Mouse (Mus musculus) left cerebral cortex, adult 2 months (tissue): ENCODE measurements around the gene Slfn5. TPM values are rescaled to one million over a fixed set of nuclear protein-coding genes. Genes with fewer than 3 reads are reported as not detected.
"Not testable (repeated sequence)": the region's sequence is repeated elsewhere in the genome, so short reads cannot be mapped to it uniquely, and the experiment has no call there.

Source experiments
- DNase-seq, 2 experiments: peaks; one replicate each; pipeline ENCODE4 v3.0.0; 2021 to 2022; ENCODE audit warnings: low spot score in 2 of 2, mixed read lengths in 1 of 2; ENCODE audit errors: extremely low spot score in 1 of 2
- H3K27ac ChIP-seq: fragments of 200-600 bp; 2 replicates; pipeline ENCODE4 v1.8.1; 2022
- H3K4me3 ChIP-seq: fragments of 200-600 bp; 2 replicates; pipeline ENCODE4 v1.8.1; 2022
- CTCF ChIP-seq: fragments of 200-600 bp; IDR thresholded peaks from 2 replicates; pipeline ENCODE4 v1.8.1; 2022; ENCODE audit warnings: antibody characterized with exemption, mild to moderate bottlenecking, moderate library complexity
- intact Hi-C: fragments of 180-260 bp; cut with DNase I; formaldehyde crosslinking; loops from one replicate; pipeline ENCODE4 v1.15.1; 2025
- microRNA-seq, 2 experiments: library from miRNA; unstranded; fragments of <30 nt; microRNA quantifications; one replicate each; pipeline ENCODE4 v1.2.0; 2021
- total RNA-seq, 2 experiments: library from RNA; stranded (reverse); gene quantifications; 2 replicates each; pipeline ENCODE4 v1.2.3; 2021

Gene Slfn5
- total RNA-seq, 2 experiments from 2014 or later, result 2.7 to 5.5 TPM

DNA sequence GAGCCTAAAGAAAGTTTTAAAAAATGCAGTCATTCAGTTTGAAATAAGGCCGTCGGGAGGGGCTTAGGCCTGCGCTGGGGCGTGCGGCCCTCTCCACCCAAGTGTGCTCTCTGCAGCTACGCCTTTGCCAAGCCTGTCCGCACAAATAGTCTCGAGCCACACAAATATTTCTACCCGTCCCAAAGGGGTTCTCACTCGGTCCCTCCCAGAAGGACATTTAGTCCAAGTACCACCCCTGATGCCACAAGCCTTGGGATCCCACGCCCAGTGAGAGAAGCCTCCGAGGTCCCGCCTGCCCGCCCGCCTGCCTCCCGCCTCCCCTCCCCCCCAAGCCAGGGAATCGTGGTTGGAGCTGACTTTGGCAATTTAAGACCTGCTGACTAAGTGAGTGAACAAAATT is 32.0 kb downstream of the Slfn5 start:
- Histone ChIP-seq H3K4me3 (no peak overlapping the region), H3K27ac (no peak overlapping the region)
- intact Hi-C loops, result no loop called here
- DNase-seq, result no peak
- no peak for TF ChIP-seq CTCF

DNA sequence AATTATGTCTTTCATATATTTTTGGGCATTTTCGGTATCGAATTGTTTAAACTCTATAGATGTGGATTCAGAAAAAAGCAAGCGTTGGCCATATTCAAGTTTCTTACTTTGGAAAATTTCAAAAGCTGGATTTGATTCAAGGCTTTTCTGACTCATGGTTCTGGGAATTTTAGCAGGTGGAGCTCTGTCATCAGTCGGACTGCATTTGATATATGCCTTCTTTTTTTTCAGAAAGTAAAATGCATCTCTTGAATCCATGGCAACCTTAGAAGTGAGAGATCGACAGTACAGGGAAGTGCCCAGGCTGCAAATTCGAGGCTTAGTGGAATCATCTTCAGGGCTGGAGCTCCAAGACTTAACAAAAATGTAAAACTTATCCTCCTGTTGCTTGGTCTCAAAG is 36.5 kb downstream of the Slfn5 start:
- intact Hi-C loops, result no loop called here

GRCm38 (mm10) chr11:82989357-82989756 is 38.2 kb downstream of the Slfn5 start:
- H3K27ac ChIP-seq, result no peak overlapping the region
- DNase-seq, result no peak
- H3K4me3 ChIP-seq, result no peak overlapping the region
- intact Hi-C loops, result no loop called here
- no peak for TF ChIP-seq CTCF

More for the DNA sequence above, 36.5 kb downstream of the Slfn5 start:
- H3K27ac ChIP-seq, result no peak overlapping the region
- H3K4me3 ChIP-seq, result no peak overlapping the region
- TF ChIP-seq CTCF, result no peak
- DNase-seq, result no peak

- H3K4me3 ChIP-seq, result peak overlapping the region; percentile 53
- not testable (repeated sequence) for DNase-seq, H3K27ac ChIP-seq
- intact Hi-C loops, result loop anchor here (1.0 kb wide), 1 partner anchor 48 kb away; no protein-coding TSS in a partner anchor
Observed at GRCm38 (mm10) chr11:82990612-82991385, 39.6 kb downstream of the Slfn5 start.

- intact Hi-C loops, result loop anchor here (1.0 kb wide), 1 partner anchor 47 kb away; no protein-coding TSS in a partner anchor
Observed at GRCm38 (mm10) chr11:82991469-82992166, 40.5 kb downstream of the Slfn5 start, which contains the start of gene Slfn9. Gene Slfn9, minus strand, starts transcription at chr11:82991830.

DNA sequence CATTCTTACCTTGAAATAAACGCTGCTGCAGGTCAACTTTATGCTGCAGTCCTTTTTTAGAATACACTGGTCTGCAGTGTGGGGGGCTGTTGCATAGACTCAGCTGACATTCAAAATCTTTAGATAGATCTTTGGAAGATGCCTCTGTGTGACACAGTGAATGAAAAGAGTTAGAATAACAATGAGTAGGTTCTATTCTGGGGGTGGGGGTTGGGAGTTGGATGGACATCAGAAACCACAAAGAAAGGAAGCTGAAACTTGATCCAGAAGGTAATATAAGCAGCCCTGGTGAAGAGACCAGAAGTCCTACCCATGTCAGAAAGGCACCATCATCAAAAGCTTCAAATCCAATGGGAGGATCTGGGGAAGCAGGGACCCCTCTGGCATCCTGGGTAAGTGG is 62.2 kb downstream of the Slfn5 start:
- H3K27ac ChIP-seq, result no peak overlapping the region
- intact Hi-C loops, result no loop called here
- no peak for TF ChIP-seq CTCF
- H3K4me3 ChIP-seq, result no peak overlapping the region
- no peak for DNase-seq

More at GRCm38 (mm10) chr11:82991469-82992166, 40.5 kb downstream of the Slfn5 start, which contains the start of gene Slfn9:
- DNase-seq, result peak in 1 of 2 experiments; percentile 23
- TF ChIP-seq CTCF, result no peak
- Histone ChIP-seq H3K4me3 (peak within 1 kb of the TSS; percentile 53), H3K27ac (no peak within 1 kb of the TSS)

Small RNAs within 50 kb of the gene (microRNA-seq; reads per million reads assigned to microRNA genes)
- 0 reads per million in 2 experiments for gene Mir7679

Other genes with a start within 250 kb of the Slfn5 start
- gene Cct6b, start 187.0 kb upstream of the Slfn5 start, total RNA-seq, result not detected
- gene Zfp830, start 187.0 kb upstream of the Slfn5 start, total RNA-seq, result 10 to 100 TPM; 14.8 to 15.2 TPM
- 10 to 100 TPM; 21.1 to 21.9 TPM for gene Lig3, start 170.2 kb upstream of the Slfn5 start, total RNA-seq
- gene Rffl, start 80.1 kb upstream of the Slfn5 start, total RNA-seq, result 1 to 10 TPM; 8.8 to 9.1 TPM
- gene Rad51d, start 60.7 kb upstream of the Slfn5 start, total RNA-seq, result 10 to 100 TPM; 16.9 to 19.8 TPM
- not detected for gene Fndc8, start 59.2 kb upstream of the Slfn5 start, total RNA-seq
- 10 to 100 TPM; 41.0 to 45.8 TPM for gene Nle1, start 42.9 kb upstream of the Slfn5 start, total RNA-seq
- gene Unc45b, start 40.8 kb upstream of the Slfn5 start, total RNA-seq, result 1 to 10 TPM; 1.3 to 2.0 TPM
- gene Slfn9, start 40.5 kb downstream of the Slfn5 start, total RNA-seq, result under 1 TPM; 0.26 to 0.45 TPM
- gene Slfn8, start 69.5 kb downstream of the Slfn5 start, total RNA-seq, result under 1 TPM; 0.26 to 0.61 TPM
- gene Slfn2, start 113.8 kb downstream of the Slfn5 start, total RNA-seq, result 1 to 10 TPM; 1.1 to 1.6 TPM
- gene Slfn1, start 165.5 kb downstream of the Slfn5 start, total RNA-seq, result not detected
- under 1 TPM in 1 of 2 experiments, not detected in 1; 0.11 TPM for gene Slfn4, start 223.8 kb downstream of the Slfn5 start, total RNA-seq
- gene Slfn3, start 240.0 kb downstream of the Slfn5 start, total RNA-seq, result under 1 TPM; 0.18 to 0.68 TPM